Mouse (Mus musculus) embryo, embryonic 11 days (tissue): ENCODE measurements around the gene Fgfr2.

ENCODE experiments used
- DNase-seq: peaks from one replicate; pipeline ENCODE4 v3.0.0-alpha.2; 2015

Fgfr2 gene

DNA sequence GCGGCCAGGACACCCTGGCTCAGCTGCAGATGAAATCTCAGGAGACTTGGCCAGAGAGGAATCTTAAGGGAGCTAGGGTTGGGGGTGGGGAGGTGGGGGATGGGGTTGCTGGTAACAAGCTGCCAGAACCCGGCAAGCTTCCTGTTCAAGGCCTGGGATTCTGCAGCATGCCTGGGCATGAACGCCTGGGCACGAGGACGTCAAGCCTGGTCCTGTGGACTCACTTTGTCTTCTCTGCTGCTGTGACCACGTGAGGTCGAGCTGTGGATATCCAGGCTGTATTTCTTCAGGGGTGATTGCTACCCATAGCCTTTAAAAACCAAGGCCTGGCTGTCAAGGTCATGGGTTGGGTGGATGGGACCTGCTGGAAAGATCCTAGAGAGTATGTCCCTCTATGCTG, 117.4 kb downstream of the Fgfr2 start:
- no peak for DNase-seq

DNA sequence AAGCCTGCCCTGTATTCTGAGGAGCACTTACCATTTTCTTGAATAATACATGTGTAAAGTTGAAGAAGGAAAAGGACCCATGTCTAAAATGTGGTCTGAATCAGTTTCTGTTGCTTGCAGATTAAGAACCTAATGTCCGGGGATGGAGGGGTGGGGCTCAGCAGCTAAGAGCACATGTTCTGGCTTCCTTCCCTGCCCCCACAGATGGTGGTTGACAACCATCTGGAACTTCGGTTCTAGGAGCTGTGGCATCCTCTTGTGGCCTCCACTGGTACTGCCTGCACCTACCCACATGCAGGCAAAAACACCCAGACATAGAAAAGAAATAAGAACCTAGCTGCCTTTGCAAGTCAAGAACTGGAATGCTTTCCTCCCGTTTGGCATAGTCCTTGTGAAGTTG, 119.7 kb downstream of the Fgfr2 start:
- DNase-seq: peak; percentile 79

DNA sequence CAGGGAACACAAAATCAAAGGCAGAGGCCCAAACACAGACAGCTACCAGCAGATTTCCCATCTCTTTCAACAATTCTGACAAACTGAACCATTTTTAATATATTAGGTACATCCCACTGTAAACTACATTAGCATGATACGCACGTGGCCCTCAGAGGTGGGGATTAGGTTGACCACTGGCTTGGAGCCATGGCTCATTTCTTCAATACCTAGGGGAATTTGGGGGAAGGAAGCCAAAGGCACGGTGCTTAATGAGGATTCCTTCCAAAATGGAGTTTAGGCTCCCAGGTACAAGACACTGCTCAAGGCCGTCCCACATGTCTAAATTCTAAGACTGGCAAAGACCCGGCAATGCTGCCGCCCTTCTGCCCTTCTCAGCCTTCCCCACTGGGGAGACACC, 120.9 kb downstream of the Fgfr2 start:
- DNase-seq: no peak

DNA sequence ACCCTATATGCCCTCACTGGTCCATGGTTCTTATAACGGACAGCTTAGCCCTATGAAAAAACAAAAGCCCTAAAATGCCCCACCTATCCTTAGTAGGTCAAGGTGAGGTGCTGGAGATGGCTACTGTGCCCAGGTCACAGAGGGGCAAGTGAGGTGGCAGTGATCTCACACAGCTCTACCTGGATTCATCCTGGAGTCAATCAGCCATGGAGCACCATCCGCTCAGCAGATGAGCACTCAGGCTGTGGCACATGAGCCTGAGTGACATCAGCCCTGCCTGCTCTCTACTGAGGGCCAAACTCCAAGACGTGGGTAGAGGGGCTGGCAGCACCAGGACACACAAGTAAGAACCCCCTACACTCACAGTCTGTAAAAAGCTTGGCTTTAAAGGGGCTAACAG, 121.8 kb downstream of the Fgfr2 start:
- no peak for DNase-seq

DNA sequence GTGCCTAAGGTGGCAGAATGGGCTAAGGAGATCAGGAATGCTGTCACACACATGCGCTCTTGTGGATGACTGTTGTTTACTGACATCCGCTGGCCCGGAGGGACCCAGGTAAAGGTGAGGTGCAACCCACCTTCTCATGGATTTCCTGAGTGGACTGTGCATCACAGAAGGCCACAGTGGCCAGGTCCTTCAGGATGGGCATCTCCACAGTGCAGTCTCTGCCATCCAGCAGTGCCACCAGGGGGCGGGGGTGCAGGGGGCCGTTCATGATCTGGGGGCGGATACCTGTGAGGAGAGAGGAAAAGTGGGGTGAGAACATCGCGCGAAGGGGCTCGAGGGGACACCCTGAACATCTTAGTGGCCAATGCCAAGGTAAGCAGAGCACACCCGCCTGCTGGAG, 124.1 kb downstream of the Fgfr2 start:
- no peak for DNase-seq

DNA sequence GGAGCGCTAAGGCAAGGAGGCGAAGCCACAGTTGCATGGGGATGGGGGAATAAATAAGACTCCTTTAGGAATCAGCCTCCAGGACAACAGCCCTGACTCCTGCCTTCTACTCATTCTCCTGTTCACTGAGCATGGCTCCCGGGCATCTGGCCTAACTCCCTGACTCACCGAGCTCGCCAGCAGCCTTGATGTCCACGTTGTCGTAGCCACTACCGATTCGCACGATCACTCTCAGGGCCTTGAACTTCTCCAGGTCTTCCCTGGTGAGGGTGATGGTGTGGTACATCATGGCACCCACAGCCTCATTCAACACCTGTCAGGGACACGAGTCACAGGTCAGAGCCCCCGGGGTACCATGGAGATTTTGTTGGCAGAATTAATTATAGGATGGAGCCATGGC, 124.5 kb downstream of the Fgfr2 start:
- DNase-seq: no peak

DNA sequence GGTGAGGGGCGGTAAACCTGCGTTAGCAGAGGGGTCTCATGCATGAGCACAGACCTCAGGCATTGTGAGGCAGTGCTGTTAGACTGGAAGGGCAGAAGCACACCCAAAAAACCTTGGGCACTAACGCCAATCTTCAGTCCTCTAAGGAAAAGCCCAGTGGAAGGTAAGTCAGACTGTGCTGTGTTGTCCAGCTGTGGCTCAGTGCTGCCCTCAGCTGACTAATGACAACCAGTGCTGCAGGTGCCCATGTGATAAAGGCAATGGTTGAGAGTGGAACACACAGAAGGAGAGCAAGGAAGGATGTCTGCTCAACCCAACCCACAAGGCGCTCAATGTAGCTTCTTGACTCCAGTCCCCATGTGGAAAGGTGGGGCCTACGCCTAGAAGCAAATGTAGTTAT, 126.8 kb downstream of the Fgfr2 start:
- peak; percentile 22 for DNase-seq

DNA sequence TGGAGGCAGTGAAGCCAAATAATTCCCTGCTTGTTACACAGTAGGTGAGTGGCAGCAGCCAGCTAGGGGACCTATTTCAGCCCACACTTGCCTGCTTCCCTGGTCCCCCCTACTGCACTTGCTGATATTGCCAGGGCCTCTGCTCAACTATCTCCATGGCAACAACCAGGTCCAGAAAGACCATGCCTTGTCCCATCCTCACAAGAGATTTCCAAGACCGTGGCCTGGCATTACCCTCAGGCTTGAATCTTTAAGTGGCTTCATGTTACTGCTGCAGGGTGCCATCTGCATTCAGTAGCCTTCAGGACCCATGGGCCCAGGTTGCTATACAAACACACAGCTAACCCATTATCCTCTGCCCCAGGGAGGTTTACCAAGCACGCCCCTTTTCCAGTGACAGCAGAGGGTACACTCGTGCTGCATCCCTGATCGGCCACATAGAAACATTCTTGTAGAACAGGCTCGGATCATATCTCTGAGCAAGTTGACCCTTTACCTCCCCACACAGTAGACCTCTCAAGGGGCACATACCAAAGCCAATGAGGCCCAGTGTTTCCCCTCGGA, 128.4 kb downstream of the Fgfr2 start:
- no peak for DNase-seq

DNA sequence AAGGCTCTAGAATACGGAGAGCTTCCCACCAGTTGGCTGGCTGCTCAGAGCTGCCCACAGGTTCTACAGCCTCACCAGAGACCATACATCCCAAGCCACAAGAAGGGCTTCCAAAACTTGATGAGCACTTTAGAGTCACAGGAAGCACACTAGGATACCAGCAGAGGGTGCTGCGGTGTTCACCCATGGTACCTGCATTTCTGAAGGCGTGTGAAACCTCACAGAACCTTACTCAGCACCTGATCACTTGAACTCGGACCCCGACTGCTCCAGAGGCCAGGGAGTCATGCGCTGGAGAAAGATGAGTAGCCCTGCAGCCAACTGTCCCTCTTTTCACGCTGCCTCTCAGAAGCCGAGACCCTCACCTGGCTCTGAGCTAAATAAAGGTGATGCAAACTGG, 129.0 kb downstream of the Fgfr2 start:
- no peak for DNase-seq

DNA sequence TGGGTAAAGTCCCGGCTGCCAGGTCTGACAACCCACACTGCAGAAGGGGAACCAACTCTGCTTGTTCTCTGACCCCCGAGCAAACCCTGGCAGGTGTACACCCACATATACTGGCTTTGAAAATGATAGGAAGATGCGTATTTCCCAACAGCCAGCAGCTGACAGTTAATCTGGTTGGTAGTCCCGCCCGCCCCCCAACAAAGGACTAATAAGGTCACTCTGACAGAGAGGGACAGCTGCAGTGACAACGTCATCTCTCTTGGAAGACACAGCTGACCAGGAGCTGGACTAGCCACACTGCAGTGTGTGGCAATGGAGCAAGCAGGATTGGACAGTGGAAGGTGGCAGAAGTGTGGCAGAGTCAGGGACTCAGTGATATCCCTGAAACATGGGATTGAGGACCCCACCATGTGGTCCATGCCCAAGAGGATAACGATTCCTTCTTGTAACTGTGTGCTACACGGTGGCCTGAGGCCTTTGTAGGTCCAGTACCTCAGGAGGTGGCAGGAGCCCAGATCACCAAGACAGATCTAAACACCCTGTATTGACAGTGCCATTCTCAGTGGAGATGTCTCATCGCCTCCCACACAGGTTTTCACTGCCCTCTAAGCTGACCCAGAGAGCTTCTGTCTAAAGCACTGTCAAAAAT, 130.1 kb downstream of the Fgfr2 start:
- no peak for DNase-seq

DNA sequence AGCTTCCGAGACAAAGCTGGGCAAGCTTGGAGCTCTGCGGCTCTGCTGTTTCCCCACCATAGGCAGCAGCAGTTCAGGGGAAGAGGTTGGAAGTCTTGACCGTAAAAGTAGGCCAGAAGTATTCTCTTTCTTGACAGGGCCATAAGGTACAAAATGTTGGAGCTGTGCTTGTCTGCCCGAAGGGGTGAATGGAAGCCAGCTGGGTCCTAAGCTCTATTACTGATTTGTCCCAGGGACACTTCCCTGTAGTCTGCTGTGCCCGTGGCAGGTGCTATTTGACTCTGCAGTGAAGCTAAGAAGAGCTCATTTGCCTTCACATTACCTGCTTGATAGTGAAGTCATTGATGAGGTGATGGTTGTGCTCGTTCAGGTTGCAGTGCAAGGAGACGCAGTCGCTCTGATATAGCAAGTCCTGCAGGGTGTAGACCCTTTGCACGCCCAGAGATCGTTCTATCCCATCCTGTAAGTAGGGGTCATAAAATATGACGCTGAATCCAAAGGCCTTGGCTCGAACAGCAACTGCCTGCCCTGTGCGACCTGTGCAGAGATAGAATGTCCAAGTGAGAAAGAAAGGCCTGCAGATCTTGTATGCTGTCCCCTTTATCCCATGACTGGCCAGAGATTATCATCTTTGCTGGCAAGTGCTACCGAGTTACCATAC, 131.8 kb downstream of the Fgfr2 start:
- DNase-seq: no peak

DNA sequence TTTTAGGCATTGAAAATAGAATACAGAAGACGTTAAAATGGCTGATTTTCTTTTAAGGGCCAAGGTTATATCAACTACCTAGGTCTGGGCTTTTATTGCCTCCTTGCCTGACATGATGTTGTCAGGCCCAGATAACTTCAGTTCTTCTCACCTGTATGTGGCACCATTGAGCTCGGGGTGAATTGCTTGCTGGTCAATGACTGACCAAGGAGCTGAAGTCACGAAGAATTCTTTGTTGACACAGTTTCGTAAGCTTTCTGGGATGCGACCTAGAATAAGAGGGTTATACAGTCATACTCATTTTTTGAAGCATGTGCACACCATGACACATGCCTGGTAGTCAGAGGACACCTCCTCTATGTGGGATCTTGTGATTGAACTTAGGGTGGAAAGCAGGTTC, 133.3 kb downstream of the Fgfr2 start:
- DNase-seq: no peak

DNA sequence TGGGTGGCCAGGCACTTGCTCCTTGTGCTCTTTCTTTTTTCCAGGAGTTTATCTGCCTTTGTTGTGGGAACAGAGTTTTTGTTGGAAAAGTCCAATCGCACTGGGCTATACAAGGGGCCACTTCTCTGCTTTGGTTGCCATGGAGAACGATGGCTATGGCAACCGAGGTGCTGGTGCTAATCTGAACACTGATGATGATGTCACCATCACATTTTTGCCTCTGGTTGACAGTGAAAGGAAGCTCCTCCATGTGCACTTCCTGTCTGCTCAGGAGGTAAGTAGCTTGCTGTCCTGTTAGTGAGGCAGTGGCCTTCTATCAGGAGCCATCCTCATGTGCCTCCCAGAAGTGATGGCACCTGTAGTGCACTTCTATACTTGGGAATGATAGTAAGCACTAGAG, 140.5 kb downstream of the Fgfr2 start:
- DNase-seq: peak; percentile 26

DNA sequence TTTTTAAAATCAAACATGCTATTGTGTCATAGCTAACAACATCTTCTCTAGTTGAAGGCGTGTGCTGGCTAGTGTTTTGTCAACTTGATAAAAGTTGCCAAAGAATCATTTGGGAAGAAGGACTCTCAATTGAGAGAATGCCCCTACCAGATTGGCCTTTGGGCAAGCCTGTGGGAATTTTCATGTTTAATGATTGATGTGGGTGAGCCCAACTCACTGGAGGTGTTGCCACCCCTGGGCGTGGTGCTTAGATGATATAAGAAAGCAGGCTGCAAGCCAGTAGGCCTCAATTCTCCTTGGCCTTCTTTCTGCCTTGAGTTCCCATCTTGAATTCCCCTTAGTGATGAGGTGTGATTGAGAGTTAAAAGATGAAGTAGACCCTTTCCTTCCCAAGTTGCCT, 145.2 kb downstream of the Fgfr2 start:
- DNase-seq: no peak

DNA sequence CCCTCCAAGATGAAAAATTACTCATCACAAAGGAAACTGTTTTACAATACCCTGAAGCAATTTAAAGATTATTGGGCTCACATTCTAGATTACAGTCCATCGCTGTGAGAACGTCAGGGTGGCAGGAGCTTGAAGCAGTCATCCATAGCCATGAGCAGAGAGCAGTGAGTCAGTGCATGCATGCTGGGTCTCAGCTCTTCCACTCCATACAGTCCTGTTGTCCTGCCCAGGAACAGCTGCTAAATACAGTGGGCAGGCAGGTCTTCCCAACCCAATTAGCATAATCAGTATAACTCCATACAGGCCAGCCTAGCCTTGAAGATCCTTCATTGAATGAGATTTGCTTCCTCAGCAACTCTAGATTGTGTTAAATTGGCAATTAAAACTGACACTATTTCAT, 147.1 kb downstream of the Fgfr2 start:
- DNase-seq: no peak

DNA sequence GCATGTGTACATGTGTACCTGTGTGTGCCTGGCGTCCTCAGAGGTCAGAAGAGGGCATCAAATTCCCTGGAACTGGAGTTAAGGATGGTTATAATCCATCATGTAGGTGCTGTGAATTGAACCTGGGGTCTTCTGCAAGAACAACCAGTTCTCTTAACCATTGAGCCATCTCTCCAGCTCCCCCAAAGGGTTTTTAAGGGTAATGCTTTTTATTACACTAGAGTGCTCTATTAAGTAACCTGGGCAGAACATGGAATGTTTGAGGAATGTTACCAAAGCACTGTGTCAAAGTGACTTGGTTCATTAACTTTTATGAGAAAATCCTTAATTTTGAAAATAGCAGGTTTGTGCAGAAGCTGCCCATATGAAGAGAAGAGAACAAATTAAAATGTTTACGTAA, 151.1 kb downstream of the Fgfr2 start:
- no peak for DNase-seq

DNA sequence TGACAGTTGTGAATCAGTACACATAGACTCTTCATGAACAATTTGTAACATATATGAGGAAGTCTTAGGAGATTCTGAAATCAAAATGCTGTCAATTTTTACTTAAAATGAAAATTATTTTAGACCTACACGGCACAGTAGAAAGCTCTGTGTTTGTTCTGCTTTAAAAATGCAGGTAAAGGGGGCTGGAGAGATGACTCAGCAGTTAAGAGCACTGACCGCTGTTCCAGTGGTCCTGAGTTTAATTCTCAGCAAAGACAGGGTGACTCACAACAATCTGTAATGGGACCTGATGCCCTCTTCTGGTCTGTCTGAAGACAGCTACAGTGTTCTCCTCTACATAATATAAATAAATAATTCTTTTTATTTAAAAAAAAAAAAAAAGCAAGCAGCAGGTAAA, 157.4 kb downstream of the Fgfr2 start:
- no peak for DNase-seq

DNA sequence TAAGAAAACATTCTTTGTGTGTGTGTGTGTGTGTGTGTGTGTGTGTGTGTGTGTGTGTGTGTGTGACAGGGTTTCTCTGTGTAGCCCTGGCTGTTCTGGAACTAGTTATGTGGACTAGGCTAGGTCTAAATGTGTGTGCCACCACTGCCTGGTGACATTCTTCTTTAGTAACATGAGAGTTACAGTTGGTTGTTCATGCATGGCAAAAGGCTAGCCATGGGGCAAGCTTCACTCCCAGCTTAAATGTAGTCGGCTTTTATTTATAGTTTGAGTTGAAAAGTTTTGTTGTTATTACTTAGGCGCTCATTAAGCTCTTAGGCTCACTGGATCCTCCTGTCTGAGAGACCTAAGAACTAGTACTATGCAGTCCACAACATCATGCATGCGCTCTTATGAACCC, 158.8 kb downstream of the Fgfr2 start:
- no peak for DNase-seq

DNA sequence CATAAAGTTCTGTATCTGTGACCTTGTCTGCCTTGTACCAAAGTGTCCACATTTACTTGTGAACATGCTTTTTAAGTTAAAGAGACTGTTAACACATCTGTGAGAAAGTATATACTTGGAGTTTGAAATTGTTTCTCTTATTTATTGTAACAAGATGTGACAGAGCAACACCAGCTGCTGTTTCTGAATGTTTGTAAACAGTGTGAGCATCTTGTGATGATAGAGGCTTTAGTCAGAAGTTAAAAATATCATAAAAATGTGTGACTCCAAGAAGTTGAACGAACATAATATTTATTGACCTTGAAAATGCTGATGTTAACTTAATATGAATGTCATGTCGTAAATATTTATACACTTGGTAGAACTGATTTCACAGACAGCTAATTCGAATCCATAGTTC, 172.5 kb downstream of the Fgfr2 start:
- DNase-seq: no peak

DNA sequence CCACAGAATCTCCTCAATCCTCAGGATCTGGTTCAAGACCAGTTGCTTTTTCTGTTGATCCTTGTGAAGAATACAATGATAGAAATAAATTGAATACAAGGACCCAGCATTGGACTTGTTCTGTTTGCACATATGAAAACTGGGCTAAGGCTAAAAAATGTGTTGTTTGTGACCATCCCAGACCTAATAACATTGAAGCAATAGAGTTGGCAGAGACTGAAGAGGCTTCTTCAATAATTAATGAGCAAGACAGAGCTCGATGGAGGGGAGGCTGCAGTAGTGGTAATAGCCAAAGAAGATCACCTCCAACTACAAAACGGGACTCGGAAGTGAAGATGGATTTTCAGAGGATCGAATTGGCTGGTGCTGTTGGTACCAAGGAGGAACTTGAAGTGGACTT, 173.2 kb downstream of the Fgfr2 start:
- no peak for DNase-seq

DNA sequence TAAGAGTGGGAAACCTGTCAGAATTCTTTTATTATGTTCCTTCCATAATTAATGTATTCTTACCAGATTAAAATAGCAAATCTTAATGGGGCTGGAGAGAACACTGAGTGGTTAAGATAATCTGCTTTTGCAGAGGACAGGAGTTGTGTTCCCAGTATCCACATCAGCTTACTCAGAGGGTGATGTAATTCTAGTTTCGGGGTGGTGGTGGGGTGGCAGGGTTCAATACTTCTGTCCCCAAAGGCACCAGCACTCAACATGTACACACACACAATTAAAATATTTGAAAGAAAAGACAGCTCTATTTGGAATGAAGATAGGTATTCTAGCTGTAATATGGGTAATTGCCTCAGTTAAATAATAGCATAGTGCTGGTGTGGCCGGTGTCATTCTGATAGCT, 182.6 kb downstream of the Fgfr2 start:
- no peak for DNase-seq

DNA sequence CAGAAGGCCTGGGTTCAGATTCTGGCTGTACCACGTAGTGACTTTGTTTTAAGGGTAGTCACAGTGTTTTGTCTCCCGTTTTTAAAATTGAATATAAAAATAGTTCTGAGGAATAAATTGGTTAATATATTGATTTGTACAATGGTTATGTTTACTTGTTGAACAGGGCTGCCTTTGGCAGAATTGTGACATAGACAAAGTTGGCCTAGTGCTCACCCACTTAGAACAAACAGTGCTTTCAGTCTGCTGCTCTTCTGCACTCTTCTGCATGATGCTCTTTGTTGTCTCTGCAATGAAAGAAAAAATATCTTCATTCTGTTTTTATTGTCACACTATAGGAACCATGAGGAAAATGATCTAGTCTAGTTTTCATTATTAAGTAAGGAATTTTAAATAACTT, 184.0 kb downstream of the Fgfr2 start:
- DNase-seq: no peak

DNA sequence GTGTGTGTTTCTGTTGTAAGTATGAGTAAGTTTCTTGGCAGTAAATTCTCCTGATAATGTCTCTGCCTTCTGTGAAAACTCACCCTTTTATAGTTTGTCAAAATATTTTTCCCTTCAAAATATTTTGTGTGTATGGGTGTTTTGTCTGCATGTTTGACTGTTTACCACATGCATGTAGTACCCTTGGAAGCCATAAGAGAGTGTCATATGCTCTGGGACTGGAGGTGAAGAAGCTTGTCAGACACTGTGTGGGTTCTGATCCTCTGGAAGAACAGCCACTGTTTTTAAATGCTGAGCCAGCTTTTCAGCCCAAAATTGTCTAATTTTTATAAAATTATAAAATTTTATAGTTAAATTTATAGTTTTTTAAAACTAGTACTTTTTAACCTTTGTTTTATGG, 188.4 kb downstream of the Fgfr2 start:
- DNase-seq: no peak

DNA sequence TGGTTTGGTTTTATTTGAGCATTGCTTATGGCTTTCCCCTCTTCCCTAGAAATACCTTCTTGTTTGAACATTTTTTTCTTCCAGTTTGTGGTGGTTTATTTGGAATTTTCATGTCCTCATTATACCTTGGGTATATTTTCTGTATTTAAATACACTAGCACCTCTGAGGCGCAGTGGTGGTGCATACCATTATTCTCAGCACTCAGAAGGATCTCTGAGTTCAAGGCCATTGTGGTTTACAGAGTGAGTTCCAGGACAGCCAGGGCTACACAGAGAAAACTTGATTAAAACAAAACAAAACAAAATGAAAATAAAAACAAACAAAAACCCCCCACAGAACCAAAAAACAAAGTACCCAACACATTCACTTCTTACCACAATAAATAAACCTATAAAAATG, 189.8 kb downstream of the Fgfr2 start:
- DNase-seq: no peak
